Mouse (Mus musculus): Measurements from ENCODE around the gene Nmt2.
A peak's percentile ranks its signal among the peaks of the same experiment; 100 is the strongest.

Nmt2 gene

DNA sequence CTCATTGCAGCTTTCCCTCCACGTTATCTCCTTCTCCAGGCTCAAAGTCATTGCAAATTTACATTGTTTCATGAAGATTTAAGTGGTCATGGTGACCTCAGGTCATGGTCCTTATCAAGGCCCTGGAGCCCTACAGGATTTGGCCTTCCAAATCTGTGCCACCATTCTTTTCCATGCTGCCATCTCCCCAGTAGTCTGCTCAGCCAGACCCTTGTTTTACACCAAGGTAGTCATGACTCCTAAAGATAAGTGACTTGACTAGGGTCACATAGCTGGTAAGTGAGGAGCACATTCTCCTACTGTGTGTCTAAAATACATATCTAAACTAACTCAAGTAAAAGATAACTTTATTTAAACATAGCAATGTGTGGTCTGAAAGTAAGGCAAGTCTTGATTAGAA is 8.2 kb downstream of the Nmt2 start:
- H3K27me3 ChIP-seq (ENCODE audit: insufficient read depth, low read length): no peaks in the 10 kb centered on the region
- no peaks in the 10 kb centered on the region for H3K9me3 ChIP-seq (ENCODE audit: low read length)
- peaks cover 3% of the 10 kb centered on the region; the same call in 1 of the 2 replicates for H3K4me1 ChIP-seq (replicated peaks; ENCODE audit: low read depth, low read length)
- no peaks in the 10 kb centered on the region for H3K36me3 ChIP-seq (ENCODE audit: insufficient read depth, low read length)
- TF ChIP-seq POU5F1 (IDR thresholded peaks at IDR 0.05; ENCODE audit: borderline replicate concordance, low read length): no peak
- no peak for TF ChIP-seq CTCF (conservative IDR thresholded peaks at IDR 0.05; ENCODE audit: low read length)
- no peak for TF ChIP-seq NANOG (IDR thresholded peaks at IDR 0.05; ENCODE audit: borderline replicate concordance, low read length)
- no peak overlapping the region for H3K4me3 ChIP-seq (replicated peaks; ENCODE audit: low read length)

DNA sequence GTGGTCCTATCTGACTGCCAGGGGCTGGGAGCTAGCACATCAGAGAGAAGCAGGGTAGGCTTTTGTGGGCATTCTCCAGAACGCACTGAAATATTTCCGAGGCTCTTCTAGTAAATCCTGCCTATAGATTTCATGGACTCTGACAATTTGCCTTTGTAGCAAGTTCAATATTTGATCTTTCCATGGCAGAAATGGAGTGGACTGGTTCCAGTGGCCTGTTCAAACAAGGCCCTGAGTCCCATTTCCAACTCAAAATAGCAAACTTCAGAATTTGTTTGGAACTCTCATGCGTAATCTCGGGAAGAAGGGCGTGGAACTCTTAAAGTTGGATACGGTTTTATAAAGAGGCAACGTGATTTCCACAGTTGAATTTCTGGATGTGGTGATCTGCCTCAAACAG is 11.8 kb downstream of the Nmt2 start:
- H3K9me3 ChIP-seq (ENCODE audit: low read length): no peaks in the 10 kb centered on the region
- TF ChIP-seq NANOG (IDR thresholded peaks at IDR 0.05; ENCODE audit: borderline replicate concordance, low read length) (no peak), POU5F1 (IDR thresholded peaks at IDR 0.05; ENCODE audit: borderline replicate concordance, low read length) (no peak), CTCF (conservative IDR thresholded peaks at IDR 0.05; ENCODE audit: low read length) (no peak)

DNA sequence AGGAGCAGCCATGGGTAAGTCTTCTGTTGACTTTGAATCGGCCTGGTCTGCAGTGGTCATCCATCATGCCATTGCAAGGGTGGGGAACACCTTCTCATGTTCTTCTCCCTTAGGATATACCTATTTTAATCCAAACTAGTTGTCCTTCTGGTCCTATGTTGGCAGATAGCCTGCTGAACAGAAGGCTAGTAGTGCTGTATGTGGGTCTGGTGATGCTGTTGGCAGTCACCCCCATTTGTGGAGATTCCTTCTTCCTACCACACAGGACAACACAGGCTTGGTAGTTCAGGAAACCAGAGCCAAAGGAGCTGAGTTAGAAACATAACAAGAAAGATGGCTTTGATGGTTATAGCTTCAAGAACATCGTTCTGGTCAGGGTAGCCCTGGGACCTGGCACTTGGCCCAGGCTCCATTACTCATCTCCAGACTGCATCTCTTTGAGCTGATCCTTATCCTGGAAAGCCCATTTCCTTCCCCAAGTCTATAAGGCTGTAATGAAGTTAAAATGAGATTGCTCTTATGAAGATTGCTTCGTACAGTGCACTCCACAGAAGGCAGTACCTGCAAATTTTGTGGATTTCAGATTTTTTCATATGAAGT is 21.5 kb downstream of the Nmt2 start:
- Histone ChIP-seq H3K4me1 (replicated peaks; ENCODE audit: low read depth, low read length) (peaks cover 6% of the 10 kb centered on the region; the same call in 1 of the 2 replicates), H3K9me3 (ENCODE audit: low read length) (no peaks in the 10 kb centered on the region), H3K27me3 (ENCODE audit: insufficient read depth, low read length) (no peaks in the 10 kb centered on the region), H3K4me3 (replicated peaks; ENCODE audit: low read length) (no peak overlapping the region), H3K36me3 (ENCODE audit: insufficient read depth, low read length) (peaks cover 38% of the 10 kb centered on the region)
- TF ChIP-seq CTCF (conservative IDR thresholded peaks at IDR 0.05; ENCODE audit: low read length) (no peak), NANOG (IDR thresholded peaks at IDR 0.05; ENCODE audit: borderline replicate concordance, low read length) (no peak), POU5F1 (IDR thresholded peaks at IDR 0.05; ENCODE audit: borderline replicate concordance, low read length) (no peak)

More for the DNA sequence above, 11.8 kb downstream of the Nmt2 start:
- Histone ChIP-seq H3K36me3 (ENCODE audit: insufficient read depth, low read length) (no peaks in the 10 kb centered on the region), H3K4me3 (replicated peaks; ENCODE audit: low read length) (no peak overlapping the region), H3K27me3 (ENCODE audit: insufficient read depth, low read length) (no peaks in the 10 kb centered on the region), H3K4me1 (replicated peaks; ENCODE audit: low read depth, low read length) (peaks cover 6% of the 10 kb centered on the region; the same call in 1 of the 2 replicates)

DNA sequence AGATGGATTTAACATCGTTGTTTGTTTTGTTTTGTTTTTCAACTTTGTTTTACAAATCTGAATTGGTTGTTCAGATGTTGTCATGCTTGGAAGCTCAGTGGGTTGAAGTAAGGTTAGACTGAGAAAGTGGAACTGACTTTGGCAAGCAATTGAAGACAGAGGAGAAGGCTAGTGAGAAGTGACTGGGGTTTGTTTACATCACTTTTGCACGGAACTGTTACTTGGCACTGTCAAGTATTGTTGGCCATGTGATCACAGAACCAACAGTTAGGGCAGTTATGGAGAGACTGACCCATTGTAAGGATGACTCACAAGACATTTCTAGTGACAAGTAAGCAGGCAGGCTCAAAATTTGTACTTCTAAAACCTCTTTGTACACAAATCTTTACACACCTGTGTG is 39.1 kb downstream of the Nmt2 start:
- TF ChIP-seq NANOG (IDR thresholded peaks at IDR 0.05; ENCODE audit: borderline replicate concordance, low read length) (no peak), CTCF (conservative IDR thresholded peaks at IDR 0.05; ENCODE audit: low read length) (no peak), POU5F1 (IDR thresholded peaks at IDR 0.05; ENCODE audit: borderline replicate concordance, low read length) (no peak)
- no peaks in the 10 kb centered on the region; the same call in 1 of the 2 replicates for H3K4me1 ChIP-seq (replicated peaks; ENCODE audit: low read depth, low read length)
- H3K27me3 ChIP-seq (ENCODE audit: insufficient read depth, low read length): no peaks in the 10 kb centered on the region
- no peak overlapping the region for H3K4me3 ChIP-seq (replicated peaks; ENCODE audit: low read length)
- no peaks in the 10 kb centered on the region for H3K9me3 ChIP-seq (ENCODE audit: low read length)
- peaks cover 92% of the 10 kb centered on the region for H3K36me3 ChIP-seq (ENCODE audit: insufficient read depth, low read length)

DNA sequence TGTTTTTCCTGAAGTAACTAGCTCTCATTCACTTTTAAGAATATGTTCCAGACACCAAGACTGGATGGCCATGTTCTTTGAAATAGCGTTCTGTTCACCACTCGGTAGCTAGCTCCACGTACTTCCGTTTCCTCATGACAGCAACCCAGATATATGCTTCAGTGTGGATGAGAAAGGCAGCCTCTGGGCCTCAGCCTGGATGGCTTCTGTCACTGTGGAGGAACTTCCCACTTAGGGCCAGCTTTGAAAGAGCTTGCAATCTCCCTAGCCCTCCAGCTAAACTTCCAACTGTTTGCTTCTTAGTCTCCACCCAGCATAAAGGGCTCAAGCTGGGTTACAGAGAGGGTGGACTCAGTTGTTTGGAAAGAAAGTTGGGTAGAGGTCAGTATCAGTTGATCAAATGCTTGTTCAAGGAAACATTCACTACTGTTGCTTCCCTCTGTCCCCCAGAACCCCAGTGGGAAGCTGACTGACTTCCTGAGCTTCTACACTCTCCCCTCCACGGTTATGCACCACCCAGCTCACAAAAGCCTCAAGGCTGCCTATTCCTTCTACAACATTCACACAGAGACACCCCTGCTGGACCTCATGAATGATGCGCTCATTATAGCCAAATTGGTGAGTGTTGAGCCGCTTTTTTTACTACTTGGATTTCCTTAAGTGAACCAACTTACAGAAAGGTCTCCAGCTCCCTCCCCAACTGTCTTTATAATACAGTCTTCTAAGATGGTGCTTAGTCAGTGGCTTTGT is 40.5 kb downstream of the Nmt2 start:
- Histone ChIP-seq H3K27me3 (ENCODE audit: insufficient read depth, low read length) (no peaks in the 10 kb centered on the region), H3K36me3 (ENCODE audit: insufficient read depth, low read length) (peaks cover 94% of the 10 kb centered on the region), H3K9me3 (ENCODE audit: low read length) (no peaks in the 10 kb centered on the region), H3K4me3 (replicated peaks; ENCODE audit: low read length) (no peak overlapping the region), H3K4me1 (replicated peaks; ENCODE audit: low read depth, low read length) (no peaks in the 10 kb centered on the region)
- no peak for TF ChIP-seq POU5F1 (IDR thresholded peaks at IDR 0.05; ENCODE audit: borderline replicate concordance, low read length)
- no peak for TF ChIP-seq CTCF (conservative IDR thresholded peaks at IDR 0.05; ENCODE audit: low read length)
- TF ChIP-seq NANOG (IDR thresholded peaks at IDR 0.05; ENCODE audit: borderline replicate concordance, low read length): no peak

DNA sequence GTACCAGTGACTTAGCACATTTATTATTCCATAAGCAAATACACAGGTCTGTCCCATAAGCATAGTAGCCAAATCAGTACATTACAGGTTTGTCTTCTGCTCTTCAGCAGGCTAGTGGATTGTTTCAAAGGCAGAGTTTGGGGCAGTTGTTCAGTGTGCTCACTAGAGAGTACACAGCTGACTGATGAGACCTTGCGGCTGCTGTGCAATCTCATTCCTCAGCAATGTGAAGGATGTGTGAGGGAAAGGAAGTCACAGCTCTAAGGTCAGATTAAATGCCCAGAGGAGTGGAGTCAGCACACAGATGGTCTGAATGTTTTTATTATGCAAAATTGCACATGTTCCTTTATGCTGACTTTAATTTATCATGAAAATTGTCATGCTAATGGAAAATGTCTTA is 42.5 kb downstream of the Nmt2 start:
- no peak for TF ChIP-seq CTCF (conservative IDR thresholded peaks at IDR 0.05; ENCODE audit: low read length)
- no peak for TF ChIP-seq POU5F1 (IDR thresholded peaks at IDR 0.05; ENCODE audit: borderline replicate concordance, low read length)
- TF ChIP-seq NANOG (IDR thresholded peaks at IDR 0.05; ENCODE audit: borderline replicate concordance, low read length): no peak
- Histone ChIP-seq H3K36me3 (ENCODE audit: insufficient read depth, low read length) (peaks cover 98% of the 10 kb centered on the region), H3K4me3 (replicated peaks; ENCODE audit: low read length) (no peak overlapping the region), H3K27me3 (ENCODE audit: insufficient read depth, low read length) (no peaks in the 10 kb centered on the region), H3K4me1 (replicated peaks; ENCODE audit: low read depth, low read length) (peaks cover 15% of the 10 kb centered on the region), H3K9me3 (ENCODE audit: low read length) (no peaks in the 10 kb centered on the region)

DNA sequence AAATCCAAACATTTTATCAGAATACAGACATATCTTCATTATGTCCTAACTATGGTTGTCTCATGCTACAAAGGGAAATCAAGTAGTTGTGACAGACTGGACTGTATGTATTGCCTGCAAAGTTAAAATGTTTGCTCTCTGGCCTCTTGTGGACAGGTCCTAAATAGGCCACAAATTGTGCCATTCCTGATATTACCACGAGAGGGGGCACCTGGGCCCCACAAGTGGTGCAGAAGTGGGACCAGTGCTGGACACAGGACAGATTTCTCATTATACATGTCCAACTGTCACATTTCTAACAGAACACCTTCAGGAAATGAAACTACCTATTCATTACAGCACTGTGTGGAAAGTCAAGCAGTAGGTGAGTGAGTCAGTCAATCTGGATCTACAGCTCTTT is 43.3 kb downstream of the Nmt2 start:
- Histone ChIP-seq H3K4me1 (replicated peaks; ENCODE audit: low read depth, low read length) (peaks cover 17% of the 10 kb centered on the region), H3K4me3 (replicated peaks; ENCODE audit: low read length) (no peak overlapping the region), H3K9me3 (ENCODE audit: low read length) (no peaks in the 10 kb centered on the region), H3K36me3 (ENCODE audit: insufficient read depth, low read length) (peaks cover 90% of the 10 kb centered on the region), H3K27me3 (ENCODE audit: insufficient read depth, low read length) (no peaks in the 10 kb centered on the region)
- TF ChIP-seq CTCF (conservative IDR thresholded peaks at IDR 0.05; ENCODE audit: low read length): peak; percentile 74
- TF ChIP-seq POU5F1 (IDR thresholded peaks at IDR 0.05; ENCODE audit: borderline replicate concordance, low read length): no peak

DNA sequence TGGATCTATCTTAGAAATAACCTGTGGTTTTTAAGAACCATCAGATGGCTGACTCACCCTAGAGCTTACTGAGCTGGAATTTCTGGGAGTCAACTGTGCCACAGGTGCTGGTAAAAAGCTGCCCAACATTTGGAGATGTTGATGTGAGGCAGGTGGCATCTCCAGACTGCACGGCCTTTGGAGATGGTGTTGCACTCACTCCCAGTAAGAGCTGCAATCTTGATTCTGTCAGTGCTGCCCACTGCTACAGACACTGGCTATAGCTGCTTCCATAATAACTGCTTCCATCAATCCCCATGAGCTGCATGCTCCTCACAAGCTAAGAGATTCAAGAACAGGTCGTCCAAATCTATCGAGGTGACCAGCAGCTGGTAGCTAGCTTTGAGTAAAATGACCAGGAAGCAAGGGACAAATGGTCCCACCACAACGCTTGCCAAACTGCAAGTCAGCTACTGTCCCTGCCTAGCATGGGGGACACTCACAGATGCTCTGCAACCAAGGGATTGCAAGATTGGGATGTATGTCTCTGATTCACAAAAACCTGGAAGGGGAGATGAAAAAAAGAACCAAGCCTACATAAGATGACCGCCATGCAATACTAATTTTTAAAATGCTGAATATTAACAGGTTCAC is 47.2 kb downstream of the Nmt2 start:
- Histone ChIP-seq H3K4me3 (replicated peaks; ENCODE audit: low read length) (peak overlapping the region; percentile 89), H3K36me3 (ENCODE audit: insufficient read depth, low read length) (peaks cover 52% of the 10 kb centered on the region), H3K27me3 (ENCODE audit: insufficient read depth, low read length) (no peaks in the 10 kb centered on the region; the same call in 1 of the 2 replicates), H3K4me1 (replicated peaks; ENCODE audit: low read depth, low read length) (peaks cover 27% of the 10 kb centered on the region), H3K9me3 (ENCODE audit: low read length) (no peaks in the 10 kb centered on the region)
- TF ChIP-seq NANOG (IDR thresholded peaks at IDR 0.05; ENCODE audit: borderline replicate concordance, low read length) (no peak), CTCF (conservative IDR thresholded peaks at IDR 0.05; ENCODE audit: low read length) (no peak), POU5F1 (IDR thresholded peaks at IDR 0.05; ENCODE audit: borderline replicate concordance, low read length) (no peak)
